Mouse (Mus musculus) heart, postnatal 0 days (tissue): ENCODE measurements around the gene 1110008L16Rik.
"Not testable (repeated sequence)": the region's sequence is repeated elsewhere in the genome, so short reads cannot be mapped to it uniquely, and the experiment has no call there.

Experiments
- CTCF ChIP-seq: IDR thresholded peaks from 2 replicates; pipeline ENCODE4 v1.5.1; 2016; ENCODE audit warnings: antibody characterized with exemption, control low read depth, low read depth
- EP300 ChIP-seq: IDR thresholded peaks from 2 replicates; pipeline ENCODE4 v1.6.1; 2016; ENCODE audit warnings: antibody characterized with exemption, low read depth

GRCm38 (mm10) chr12:55277583-55277982 is 21.8 kb upstream of the 1110008L16Rik start:
- TF ChIP-seq CTCF, EP300: not testable (repeated sequence)
